Mouse (Mus musculus): ENCODE measurements at regions not wholly inside any gene's neighbourhood (a gene's known extent, or its start where the extent isn't known, plus 50 kb on each side); places are given as distances from the start of the nearest gene placed in this dataset.

- intact Hi-C loops (cut with DNase I; ENCODE audit: low total_unique reads): no loop called here
- DNase-seq: no peak
These were observed 252.7 kb upstream of the Dnajc24 start for GRCm38 (mm10) chr2:106256012-106256411.

DNA sequence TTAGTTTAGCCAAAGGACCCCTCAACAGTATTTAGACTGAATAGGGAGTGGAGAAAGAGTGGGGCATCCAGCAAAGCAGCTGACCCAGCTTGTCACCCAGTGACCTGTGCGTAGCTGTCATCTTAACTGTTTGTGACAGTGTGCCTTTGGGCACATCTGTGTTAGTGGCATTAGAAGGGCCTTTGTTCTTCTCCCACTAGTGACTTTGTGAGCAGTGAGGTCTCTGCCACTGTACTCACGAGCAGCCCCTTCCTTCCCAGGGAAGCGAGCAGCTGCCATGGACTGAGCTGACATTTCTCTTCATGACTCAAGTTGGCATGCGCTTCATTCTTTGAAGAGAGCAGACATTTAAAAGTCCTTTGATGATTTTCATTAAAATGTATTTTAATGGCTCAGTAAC lies 231.0 kb upstream of the Dnajc24 start:
- no peak for DNase-seq
- intact Hi-C loops (cut with DNase I; ENCODE audit: low total_unique reads): no loop called here

DNA sequence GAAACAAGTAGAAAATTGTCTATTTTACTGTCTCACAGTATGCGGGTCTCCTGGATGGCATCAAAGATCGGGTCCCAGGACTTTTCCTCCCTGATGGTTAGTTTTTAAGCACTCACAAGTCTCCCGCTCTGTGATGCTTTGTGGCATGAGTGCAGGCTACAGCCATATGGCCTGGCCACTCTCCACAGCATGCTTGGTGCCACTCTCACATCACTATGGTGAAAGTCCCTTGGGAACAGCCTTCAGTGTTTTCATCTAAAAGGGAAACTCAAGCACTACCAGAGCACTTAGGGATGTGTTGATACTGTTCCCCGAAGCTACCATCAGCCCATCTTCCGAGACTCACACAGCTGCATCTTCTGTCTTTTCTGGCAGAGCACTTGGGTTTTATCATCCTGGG lies 227.8 kb upstream of the Dnajc24 start:
- no peak for DNase-seq
- intact Hi-C loops (cut with DNase I; ENCODE audit: low total_unique reads): no loop called here

- intact Hi-C loops (cut with DNase I; ENCODE audit: low total_unique reads): no loop called here
- DNase-seq: no peak
These were observed 226.7 kb upstream of the Dnajc24 start for GRCm38 (mm10) chr2:106230021-106230420.

GRCm38 (mm10) chr2:106228249-106228648 lies 224.9 kb upstream of the Dnajc24 start:
- intact Hi-C loops (cut with DNase I; ENCODE audit: low total_unique reads): loop anchor here (10.0 kb wide), 1 partner anchor 617 kb away; no protein-coding TSS in a partner anchor

GRCm38 (mm10) chr2:106216169-106216568 lies 212.8 kb upstream of the Dnajc24 start:
- no peak for DNase-seq
- intact Hi-C loops (cut with DNase I; ENCODE audit: low total_unique reads): no loop called here

More at GRCm38 (mm10) chr2:106228249-106228648, 224.9 kb upstream of the Dnajc24 start:
- DNase-seq: no peak

DNA sequence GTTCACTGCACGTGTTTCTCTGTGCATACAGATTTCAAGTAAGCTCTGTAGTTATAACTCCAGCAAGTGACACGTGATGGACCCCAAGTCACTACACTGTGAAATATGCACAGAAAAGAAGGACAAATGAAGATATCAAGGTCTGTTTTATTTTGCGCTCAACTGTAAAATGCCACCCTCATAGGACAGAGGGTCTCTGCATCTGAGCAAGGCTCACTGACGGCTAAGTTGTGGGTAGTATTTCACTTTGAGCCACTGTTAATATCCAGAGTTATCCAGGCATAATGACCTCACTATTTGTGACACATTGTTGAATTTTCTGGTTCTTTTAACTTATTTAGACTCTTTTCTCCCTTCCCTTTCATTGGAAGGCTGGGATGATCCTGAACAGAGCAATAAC lies 210.4 kb upstream of the Dnajc24 start:
- intact Hi-C loops (cut with DNase I; ENCODE audit: low total_unique reads): no loop called here
- DNase-seq: no peak

DNA sequence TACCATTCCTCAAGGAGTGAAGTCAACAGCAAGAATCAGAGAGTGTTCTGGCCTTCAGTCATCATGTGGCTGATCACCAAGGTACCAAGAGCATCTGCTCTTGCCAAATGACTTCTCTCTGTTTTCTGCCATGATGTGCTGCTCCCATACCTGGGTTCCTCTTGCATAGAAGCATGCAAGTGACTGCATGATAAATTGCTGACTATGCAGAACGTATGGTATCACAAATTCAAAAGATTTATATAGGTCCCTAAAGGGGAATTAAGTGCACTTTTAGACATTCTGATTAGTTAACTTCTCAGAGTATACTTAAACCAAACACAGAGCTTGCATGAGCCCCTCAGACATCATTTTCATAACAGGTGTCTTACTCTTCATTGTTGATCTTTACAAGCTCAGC lies 207.4 kb upstream of the Dnajc24 start:
- DNase-seq: no peak
- intact Hi-C loops (cut with DNase I; ENCODE audit: low total_unique reads): no loop called here

DNA sequence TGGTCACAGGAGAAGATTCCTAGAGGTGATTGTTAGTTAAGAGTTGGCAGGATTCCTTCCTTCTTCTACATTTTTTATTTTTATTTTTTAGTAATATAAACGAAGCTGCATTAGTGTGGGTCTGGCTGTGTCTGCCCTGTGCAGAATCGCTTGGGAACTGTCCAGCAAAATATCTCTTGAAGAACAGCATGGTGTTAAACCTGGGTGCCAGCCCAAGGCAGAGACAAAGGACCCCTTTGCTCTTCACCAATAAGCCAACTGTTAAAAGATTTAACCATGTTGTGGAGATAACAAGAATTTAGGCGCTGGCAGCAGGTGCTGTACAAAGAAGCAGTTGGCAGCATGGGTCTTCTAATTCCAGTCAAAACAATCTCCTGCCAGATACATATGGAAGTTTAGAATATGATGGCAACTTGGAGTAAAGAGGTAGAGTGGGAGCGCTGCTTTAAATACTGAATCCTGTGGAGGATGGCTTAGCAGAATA lies 205.5 kb upstream of the Dnajc24 start:
- intact Hi-C loops (cut with DNase I; ENCODE audit: low total_unique reads): no loop called here
- DNase-seq: no peak

DNA sequence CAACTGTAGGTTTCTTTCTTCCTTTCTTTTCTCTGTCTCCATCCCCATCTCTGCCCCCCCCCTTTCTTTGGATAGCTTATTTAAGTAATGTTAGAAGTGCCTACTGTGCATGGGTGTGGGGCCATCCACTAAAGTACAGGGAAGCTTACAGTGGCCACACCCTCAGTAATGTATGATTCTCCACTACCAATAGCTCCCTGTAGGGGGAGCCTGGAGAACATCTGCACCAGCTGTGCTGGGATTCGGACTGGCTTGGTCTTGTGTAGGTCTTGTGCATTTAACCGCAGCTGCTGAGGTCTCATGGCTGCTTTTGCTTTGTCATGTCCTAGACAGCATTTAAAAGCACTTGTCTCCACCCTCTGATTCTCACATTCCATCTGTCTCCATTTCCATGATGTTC lies 196.8 kb upstream of the Dnajc24 start:
- DNase-seq: no peak
- intact Hi-C loops (cut with DNase I; ENCODE audit: low total_unique reads): no loop called here

DNA sequence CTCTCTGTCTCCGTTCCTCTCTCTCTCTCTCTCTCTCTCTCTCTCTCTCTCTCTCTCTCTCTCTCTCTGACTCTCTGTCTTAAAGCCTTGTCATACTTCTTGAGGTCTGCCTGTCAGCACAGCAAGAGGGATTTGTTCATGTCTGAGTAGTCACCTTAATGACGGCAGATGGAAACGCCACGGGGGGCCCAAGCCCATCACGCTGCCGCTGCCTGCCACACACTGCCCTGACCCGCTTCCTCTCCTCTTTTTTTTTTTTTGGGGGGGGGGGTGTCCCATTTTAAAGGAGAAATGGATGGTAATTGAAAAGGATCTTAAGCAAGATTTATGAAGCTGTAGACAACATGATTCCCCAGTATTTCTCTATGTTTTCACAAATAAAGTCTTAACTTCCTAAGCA lies 191.8 kb upstream of the Dnajc24 start:
- intact Hi-C loops (cut with DNase I; ENCODE audit: low total_unique reads): no loop called here
- no peak for DNase-seq

DNA sequence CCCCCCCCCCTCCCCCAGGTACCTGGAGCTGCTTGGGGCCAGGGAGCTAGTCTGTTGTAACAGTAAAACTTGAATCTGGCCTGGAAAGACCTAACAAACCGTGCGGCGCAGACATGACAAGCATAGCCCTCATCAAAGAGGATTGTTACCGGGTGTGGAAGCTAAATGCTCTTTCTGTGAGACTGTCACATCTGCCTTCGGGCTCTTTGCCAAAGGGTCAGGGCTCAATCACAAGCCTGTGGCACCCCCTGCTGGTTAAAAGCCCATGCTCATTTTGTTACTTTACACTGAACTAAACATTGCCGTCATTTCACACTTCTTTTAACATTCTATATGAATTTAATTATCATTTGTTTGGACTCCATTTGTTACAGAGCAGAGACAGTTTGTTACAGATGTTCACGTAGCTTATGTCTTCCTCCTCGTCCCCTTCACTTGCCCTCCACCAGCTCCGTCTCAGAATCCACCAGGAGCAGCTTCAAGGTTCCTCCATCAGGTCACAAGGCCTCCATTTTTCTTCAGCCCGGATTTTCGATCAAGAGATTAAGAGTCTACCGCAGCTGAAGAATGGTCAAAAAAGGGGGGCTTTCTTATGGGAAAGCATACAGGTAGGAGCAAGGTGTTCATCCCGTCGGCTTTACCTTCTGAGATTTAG lies 191.1 kb upstream of the Dnajc24 start:
- peak; percentile 61 for DNase-seq
- intact Hi-C loops (cut with DNase I; ENCODE audit: low total_unique reads): no loop called here

DNA sequence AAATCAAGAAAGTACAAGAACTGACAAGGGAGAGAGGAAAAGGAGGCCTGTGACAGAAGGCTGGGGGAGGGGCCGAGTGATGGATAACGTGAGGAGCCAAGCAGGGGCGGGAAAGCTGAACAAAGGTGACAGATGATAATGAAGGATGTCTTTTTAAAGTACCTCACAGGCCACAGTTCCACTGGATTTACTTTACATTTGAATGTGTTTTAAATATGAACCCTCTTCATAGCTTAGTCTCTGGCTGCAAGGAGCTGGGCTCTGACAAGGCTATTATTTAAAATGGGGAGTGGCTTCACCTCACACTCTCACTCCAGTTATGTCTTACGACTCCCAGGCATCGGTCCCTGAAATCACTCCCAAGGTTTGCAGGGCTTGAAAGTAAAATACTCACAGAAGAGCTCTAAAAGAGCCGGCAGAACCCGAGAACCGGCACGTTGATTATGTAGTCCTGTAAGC lies 190.6 kb upstream of the Dnajc24 start:
- no peak for DNase-seq
- intact Hi-C loops (cut with DNase I; ENCODE audit: low total_unique reads): no loop called here

GRCm38 (mm10) chr2:106190579-106191322 lies 187.4 kb upstream of the Dnajc24 start:
- intact Hi-C loops (cut with DNase I; ENCODE audit: low total_unique reads): no loop called here
- no peak for DNase-seq

GRCm38 (mm10) chr2:106183651-106184050 lies 180.3 kb upstream of the Dnajc24 start:
- no peak for DNase-seq
- intact Hi-C loops (cut with DNase I; ENCODE audit: low total_unique reads): no loop called here

GRCm38 (mm10) chr2:106182051-106182450 lies 178.7 kb upstream of the Dnajc24 start:
- intact Hi-C loops (cut with DNase I; ENCODE audit: low total_unique reads): no loop called here
- DNase-seq: no peak

- no peak for DNase-seq
- intact Hi-C loops (cut with DNase I; ENCODE audit: low total_unique reads): no loop called here
These were observed 159.3 kb upstream of the Dnajc24 start for GRCm38 (mm10) chr2:106162681-106163080.

DNA sequence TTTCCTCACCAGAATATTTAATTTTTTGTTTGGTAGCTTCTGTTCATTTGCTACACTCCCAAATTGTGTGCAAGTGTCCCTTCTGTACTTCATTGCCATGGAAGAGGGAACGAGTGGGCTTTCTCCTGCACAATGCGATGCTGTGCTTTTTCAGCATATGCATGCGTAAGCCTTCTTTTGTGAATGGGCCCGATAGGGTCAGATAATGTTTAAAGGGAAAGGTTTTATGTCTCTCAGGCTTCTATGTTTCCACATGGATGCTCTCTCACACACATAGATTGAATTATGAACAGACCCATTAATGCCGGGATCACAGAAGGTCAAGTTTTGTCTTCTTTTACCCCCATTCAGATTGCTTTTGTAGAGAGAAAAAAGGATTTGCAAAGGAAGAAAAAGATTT lies 158.5 kb upstream of the Dnajc24 start:
- DNase-seq: no peak
- intact Hi-C loops (cut with DNase I; ENCODE audit: low total_unique reads): no loop called here

GRCm38 (mm10) chr2:106149701-106150100 lies 146.4 kb upstream of the Dnajc24 start:
- no peak for DNase-seq
- intact Hi-C loops (cut with DNase I; ENCODE audit: low total_unique reads): no loop called here

DNA sequence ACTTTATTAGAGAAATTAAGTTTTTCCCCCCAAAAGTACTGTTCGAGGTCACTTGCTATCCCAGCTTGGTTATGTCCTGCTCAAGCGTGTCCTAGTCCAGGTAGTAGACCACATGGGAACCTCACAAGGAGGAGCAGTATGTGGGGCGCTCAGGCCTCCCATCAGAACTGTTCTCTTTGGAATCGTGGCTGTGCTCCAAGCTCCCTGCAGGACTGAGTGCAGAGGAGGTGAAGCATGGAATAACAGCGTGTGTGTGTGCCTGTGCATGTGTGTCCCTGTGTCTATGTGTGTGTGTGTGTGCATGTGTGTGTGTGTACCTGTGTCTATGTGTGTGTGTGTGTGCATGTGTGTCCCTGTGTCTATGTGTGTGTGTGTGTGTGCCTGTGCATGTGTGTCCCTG lies 137.6 kb upstream of the Dnajc24 start:
- DNase-seq: no peak
- intact Hi-C loops (cut with DNase I; ENCODE audit: low total_unique reads): no loop called here

- intact Hi-C loops (cut with DNase I; ENCODE audit: low total_unique reads): no loop called here
- no peak for DNase-seq
These were observed 97.7 kb upstream of the Dnajc24 start for GRCm38 (mm10) chr2:106101002-106101401.
